Mouse (Mus musculus) kidney, embryonic 14.5 days (tissue): ENCODE measurements around the gene Naip1. TPM values are rescaled to one million over a fixed set of nuclear protein-coding genes. Genes with fewer than 3 reads are reported as not detected.
"Not testable (repeated sequence)": the region's sequence is repeated elsewhere in the genome, so short reads cannot be mapped to it uniquely, and the experiment has no call there.

Experiments
- ATAC-seq: fragments of 200-750 bp; cut with Nextera tagmentation; 2 replicates; pipeline ENCODE4 v1.8.0; 2017; ENCODE audit warnings: moderate number of reproducible peaks, mild to moderate bottlenecking, moderate TSS enrichment, moderate library complexity; ENCODE audit not compliant: low FRiP score, low TSS enrichment
- H3K27ac ChIP-seq: fragments of 300-500 bp; sonication (generic); 2 replicates; pipeline ENCODE4 v1.5.1; 2014; ENCODE audit warnings: low read depth, mild to moderate bottlenecking, low read length, moderate library complexity, mixed read lengths
- H3K27me3 ChIP-seq: fragments of 300-500 bp; sonication (generic); 2 replicates; pipeline ENCODE4 v1.6.1; 2014; ENCODE audit warnings: mild to moderate bottlenecking, low read length; ENCODE audit not compliant: control insufficient read depth, insufficient read depth
- H3K36me3 ChIP-seq: fragments of 300-500 bp; sonication (generic); 2 replicates; pipeline ENCODE4 v1.6.1; 2014; ENCODE audit warnings: low read length, mixed read lengths; ENCODE audit not compliant: control insufficient read depth, insufficient read depth
- H3K4me1 ChIP-seq: fragments of 300-500 bp; sonication (generic); 2 replicates; pipeline ENCODE4 v1.6.1; 2014; ENCODE audit warnings: low read length, mixed read lengths; ENCODE audit not compliant: control insufficient read depth, insufficient read depth
- H3K4me2 ChIP-seq: fragments of 300-500 bp; sonication (generic); replicated peaks from 2 replicates; pipeline ENCODE4 v1.6.1; 2014; ENCODE audit warnings: low read depth, mild to moderate bottlenecking, low read length
- H3K4me3 ChIP-seq: fragments of 300-500 bp; sonication (generic); 2 replicates; pipeline ENCODE4 v1.5.1; 2014; ENCODE audit warnings: mild to moderate bottlenecking, low read length
- H3K9ac ChIP-seq: fragments of 300-500 bp; sonication (generic); 2 replicates; pipeline ENCODE4 v1.6.1; 2014; ENCODE audit warnings: low read depth, mild to moderate bottlenecking, low read length, moderate library complexity
- H3K9me3 ChIP-seq: fragments of 300-500 bp; sonication (generic); 2 replicates; pipeline ENCODE4 v1.6.1; 2016; ENCODE audit warnings: low read length; ENCODE audit not compliant: control insufficient read depth
- WGBS: fragments of 180-500 bp; shearing (Covaris S2); extraction: QIAGEN DNeasy Blood & Tissue Kit; methylation state at CpG from one replicate; pipeline ENCODE4 v1.1.7; 2014; 5-methylcytosine and 5-hydroxymethylcytosine counted together
- polyA plus RNA-seq: library from polyadenylated mRNA; unstranded; fragments of >200 nt; fragmentation: Nextera tagmentation; extraction: Ambion mirVana; gene quantifications from 2 replicates; pipeline ENCODE4 v1.2.1, GENCODE M21; 2014

Naip1 gene
- polyA plus RNA-seq, 1 experiment from 2014 or later: 0.04 TPM

DNA sequence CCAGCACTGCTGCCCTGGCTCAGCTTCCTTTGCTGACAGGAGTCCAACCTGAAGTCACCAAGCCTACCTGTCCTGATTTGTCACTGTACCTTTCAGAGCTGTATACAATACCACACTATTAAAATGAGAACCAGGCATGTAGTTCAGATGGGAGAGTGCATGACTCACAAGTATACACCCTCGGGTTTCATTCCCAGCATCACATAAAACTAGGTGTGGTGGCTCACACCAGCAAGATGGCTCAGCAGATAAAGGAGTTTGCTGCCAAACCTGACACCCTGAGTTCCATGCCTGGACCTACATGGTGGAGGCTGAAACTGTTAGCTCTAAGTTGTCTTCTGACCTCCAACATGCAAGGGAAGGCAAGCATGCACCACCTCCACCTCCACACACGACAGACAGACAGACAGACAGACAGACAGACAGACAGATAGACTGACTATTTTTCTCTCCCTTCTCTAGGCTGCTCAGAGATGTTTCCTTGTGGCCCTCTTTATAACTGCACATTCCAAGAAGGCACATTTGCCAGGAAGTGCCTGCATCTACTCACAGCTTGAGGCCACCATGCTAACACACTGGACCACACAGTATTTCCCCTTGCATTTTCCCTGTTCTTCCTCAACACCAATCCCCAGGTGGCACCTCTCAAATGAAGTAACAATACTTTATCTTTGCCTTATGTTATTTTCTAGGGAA, 11.0 kb upstream of the Naip1 start:
- Histone ChIP-seq H3K36me3 (peaks cover 38% of the 10 kb centered on the region), H3K4me3 (no peak overlapping the region), H3K4me2 (no peak overlapping the region), H3K9me3 (no peaks in the 10 kb centered on the region), H3K4me1 (no peaks in the 10 kb centered on the region), H3K9ac (no peak overlapping the region), H3K27ac (no peak overlapping the region), H3K27me3 (no peaks in the 10 kb centered on the region)
- WGBS: 74% methylated on average over 2 of the region's 2 CpGs
- ATAC-seq: no peak

DNA sequence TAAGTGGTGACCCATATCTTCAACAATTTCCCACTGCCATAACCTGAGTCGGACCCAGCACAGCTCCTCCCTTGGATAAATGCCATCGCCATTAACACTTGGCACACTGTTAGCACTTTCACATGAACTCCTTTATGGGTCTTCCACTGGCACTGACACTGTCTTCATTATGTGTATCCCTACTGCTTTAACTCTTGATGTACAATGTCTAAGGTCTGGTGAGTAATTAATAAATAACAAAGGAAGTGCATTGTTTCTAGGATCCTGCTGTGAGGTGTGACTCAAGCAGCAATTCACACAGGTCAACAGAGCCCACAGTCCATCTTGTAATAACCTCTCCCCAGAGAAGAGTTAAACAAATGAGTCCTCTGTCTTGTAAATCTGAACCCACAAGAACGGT, 8.7 kb upstream of the Naip1 start:
- ATAC-seq: no peak
- 84% methylated on average over 3 of the region's 3 CpGs for WGBS

DNA sequence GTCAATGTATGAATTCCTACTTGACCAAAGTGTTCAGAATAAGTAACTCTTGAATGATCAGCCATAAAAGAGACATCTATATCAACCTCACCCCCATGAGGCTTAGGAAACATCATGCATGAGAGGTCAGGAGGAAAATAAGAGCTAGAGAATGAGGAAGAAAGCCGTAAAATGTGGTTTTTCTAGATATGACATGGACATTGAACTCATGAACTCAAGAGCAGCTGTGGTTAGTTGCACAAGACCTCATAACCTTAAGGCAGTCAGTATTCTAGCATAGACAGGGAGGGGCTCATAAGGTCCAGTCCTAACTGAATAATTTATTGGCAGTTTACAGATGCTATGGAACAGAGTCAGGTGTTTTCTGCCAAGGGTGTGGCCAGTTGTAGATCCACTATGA, 3.2 kb downstream of the Naip1 start:
- 76% methylated on average over 1 of the region's 1 CpGs for WGBS
- Histone ChIP-seq H3K4me3 (no peak overlapping the region), H3K9me3 (no peaks in the 10 kb centered on the region), H3K4me2 (no peak overlapping the region), H3K36me3 (no peaks in the 10 kb centered on the region), H3K27me3 (no peaks in the 10 kb centered on the region), H3K4me1 (no peaks in the 10 kb centered on the region), H3K27ac (no peak overlapping the region), H3K9ac (no peak overlapping the region)
- no peak for ATAC-seq

More for the DNA sequence above, 8.7 kb upstream of the Naip1 start:
- H3K36me3 ChIP-seq: peaks cover 17% of the 10 kb centered on the region
- no peak overlapping the region for H3K4me2 ChIP-seq
- no peak overlapping the region for H3K9ac ChIP-seq
- H3K9me3 ChIP-seq: no peaks in the 10 kb centered on the region
- H3K27me3 ChIP-seq: no peaks in the 10 kb centered on the region
- no peak overlapping the region for H3K4me3 ChIP-seq
- no peak overlapping the region for H3K27ac ChIP-seq
- H3K4me1 ChIP-seq: no peaks in the 10 kb centered on the region

DNA sequence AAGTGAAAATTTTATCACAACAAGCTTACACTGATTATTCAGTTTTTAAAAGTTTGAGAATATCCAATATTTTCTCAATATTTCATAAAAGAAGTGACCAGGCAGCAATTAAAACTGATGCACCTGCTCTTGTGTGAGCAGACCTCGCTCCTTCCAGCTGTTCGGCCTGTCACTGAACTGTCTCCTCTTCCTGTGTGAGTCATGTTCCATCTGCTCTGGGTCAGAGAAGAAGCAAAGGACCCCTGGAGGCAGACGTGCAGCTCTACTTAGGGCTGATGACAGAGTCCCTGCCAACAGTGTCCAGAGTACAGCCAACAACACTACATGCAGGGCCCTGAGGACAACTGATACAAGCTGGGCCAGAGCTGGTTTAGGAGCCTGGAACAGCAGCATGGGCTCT, 12.6 kb downstream of the Naip1 start:
- Histone ChIP-seq H3K9ac (no peak overlapping the region), H3K4me1 (no peaks in the 10 kb centered on the region), H3K9me3 (no peaks in the 10 kb centered on the region), H3K27me3 (no peaks in the 10 kb centered on the region), H3K36me3 (no peaks in the 10 kb centered on the region), H3K27ac (no peak overlapping the region), H3K4me2 (no peak overlapping the region), H3K4me3 (no peak overlapping the region)
- 72% methylated on average over 3 of the region's 3 CpGs for WGBS
- no peak for ATAC-seq

DNA sequence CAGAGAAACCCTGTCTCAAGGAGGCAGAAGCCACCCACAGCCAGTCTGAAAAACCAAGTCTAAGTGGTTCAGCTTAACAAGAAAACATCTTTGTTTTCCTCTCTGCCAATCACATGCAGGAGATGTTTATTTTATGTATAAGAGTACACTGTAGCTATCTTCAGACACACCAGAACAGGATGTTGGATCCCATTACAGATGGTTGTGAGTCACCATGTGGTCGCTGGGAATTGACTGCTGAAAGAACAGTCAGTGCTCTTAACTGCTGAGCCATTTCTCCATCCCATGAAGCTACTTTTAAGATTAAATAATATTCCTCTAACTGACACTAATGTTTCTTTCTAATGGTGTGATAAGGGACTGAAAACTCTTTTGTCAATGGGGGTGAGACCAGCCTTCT, 14.0 kb downstream of the Naip1 start:
- Histone ChIP-seq H3K27me3 (no peaks in the 10 kb centered on the region), H3K4me1 (no peaks in the 10 kb centered on the region), H3K27ac (no peak overlapping the region), H3K36me3 (no peaks in the 10 kb centered on the region), H3K4me2 (no peak overlapping the region), H3K9me3 (no peaks in the 10 kb centered on the region), H3K9ac (no peak overlapping the region), H3K4me3 (no peak overlapping the region)
- ATAC-seq: no peak
- 53% methylated on average over 1 of the region's 1 CpGs for WGBS

DNA sequence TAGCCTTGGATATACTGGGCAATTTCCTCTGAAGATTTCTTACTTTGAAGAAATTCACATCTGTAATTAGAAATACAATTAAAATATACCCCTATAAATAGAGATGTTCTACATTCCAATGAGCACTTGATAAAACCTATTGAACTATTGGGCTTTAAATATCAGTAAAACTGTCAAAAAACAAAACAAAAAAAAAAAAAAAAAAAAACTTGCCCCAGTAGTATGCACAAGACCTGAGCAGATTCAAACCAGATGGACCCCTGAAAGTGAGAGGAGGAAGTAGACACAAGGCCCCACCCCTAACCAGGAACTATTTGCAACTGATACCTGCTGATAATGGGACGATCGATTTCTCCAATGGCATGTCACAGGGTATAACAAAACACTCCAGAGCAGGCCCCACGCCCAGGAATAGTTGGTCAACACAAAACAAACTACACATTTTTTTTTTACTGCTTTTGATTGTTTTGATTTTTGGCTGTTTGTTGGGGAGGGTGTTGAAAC, 15.3 kb downstream of the Naip1 start:
- 79% methylated on average over 3 of the region's 3 CpGs for WGBS
- Histone ChIP-seq H3K27me3 (no peaks in the 10 kb centered on the region), H3K9ac (no peak overlapping the region), H3K9me3 (no peaks in the 10 kb centered on the region), H3K4me3 (no peak overlapping the region), H3K36me3 (no peaks in the 10 kb centered on the region), H3K4me2 (no peak overlapping the region), H3K27ac (no peak overlapping the region), H3K4me1 (no peaks in the 10 kb centered on the region)
- ATAC-seq: no peak

DNA sequence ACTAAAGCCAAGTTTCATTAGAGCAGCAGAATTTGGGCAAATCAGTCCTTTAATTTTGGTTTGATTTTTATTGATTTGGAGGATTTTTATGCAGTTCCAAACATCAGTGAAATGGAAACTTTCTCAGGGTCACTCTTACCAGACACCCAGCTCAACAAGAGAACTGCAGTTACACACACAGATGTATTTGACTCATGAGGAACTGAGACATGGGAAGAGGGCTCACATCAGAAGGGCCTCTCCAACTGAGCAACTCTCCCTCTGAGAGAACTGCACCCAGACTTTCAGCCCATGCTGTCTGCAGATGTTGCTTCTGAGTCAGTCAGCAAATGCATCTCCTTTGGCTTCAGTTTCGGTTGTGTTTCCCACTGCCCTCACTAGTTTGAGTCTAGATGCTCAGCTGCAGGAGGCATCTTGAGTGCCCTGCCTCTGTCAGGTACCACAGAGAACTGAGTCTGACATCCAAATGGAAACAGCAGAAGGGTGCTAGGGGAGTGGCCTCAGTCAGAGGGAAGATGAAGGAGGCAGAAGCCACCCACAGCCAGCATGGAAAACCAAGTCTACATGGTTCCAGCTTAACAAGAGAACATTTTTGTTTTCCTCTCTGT, 16.0 kb downstream of the Naip1 start:
- not testable (repeated sequence) for H3K4me3 ChIP-seq, H3K9me3 ChIP-seq, H3K27me3 ChIP-seq, H3K27ac ChIP-seq, H3K4me2 ChIP-seq, H3K4me1 ChIP-seq, ATAC-seq, H3K9ac ChIP-seq, H3K36me3 ChIP-seq
- WGBS: 80% methylated on average over 1 of the region's 1 CpGs

DNA sequence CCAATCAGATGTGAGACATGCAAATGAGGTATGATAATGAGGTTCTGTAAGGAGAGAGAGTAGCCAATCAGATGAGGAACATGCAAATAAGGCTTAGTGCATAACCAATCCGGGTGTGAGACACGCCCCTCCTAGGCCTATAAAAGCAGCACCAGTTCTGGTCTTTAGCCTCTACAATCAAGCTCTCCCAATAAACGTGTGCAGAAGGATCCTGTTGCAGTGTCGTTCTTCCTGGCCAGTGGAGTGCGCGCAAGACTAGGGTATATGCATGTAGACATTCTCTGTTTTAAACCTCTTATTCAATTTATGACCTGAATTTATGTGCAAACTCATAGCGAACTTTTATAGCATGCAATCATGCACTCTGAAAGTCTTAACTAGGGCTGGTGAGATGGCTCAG, 32.7 kb downstream of the Naip1 start:
- H3K27ac ChIP-seq, H3K9ac ChIP-seq, H3K9me3 ChIP-seq, H3K4me1 ChIP-seq, H3K4me2 ChIP-seq, ATAC-seq, H3K27me3 ChIP-seq, H3K36me3 ChIP-seq, H3K4me3 ChIP-seq: not testable (repeated sequence)
- 89% methylated on average over 7 of the region's 7 CpGs for WGBS

DNA sequence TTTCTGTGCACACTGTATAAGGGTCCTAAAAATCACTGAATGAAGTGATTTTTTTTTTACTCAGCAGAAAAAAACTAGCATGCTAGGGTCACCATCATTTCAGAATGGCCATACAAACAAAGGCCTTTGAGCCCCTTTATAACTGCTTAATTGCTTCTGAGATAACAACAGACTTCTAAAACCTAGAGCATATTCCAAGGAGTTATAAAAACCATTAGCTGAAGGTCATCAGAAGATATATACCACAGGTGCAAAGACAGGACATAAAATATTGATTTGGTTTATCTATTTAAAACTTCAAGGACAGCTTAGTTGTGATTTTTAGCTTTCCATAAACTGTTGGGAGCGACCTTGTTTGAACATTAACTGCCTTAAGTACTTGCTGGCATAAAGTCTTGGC, 38.2 kb downstream of the Naip1 start:
- Histone ChIP-seq H3K4me2 (no peak overlapping the region), H3K9ac (no peak overlapping the region), H3K4me3 (no peak overlapping the region), H3K36me3 (no peaks in the 10 kb centered on the region), H3K27ac (no peak overlapping the region), H3K27me3 (no peaks in the 10 kb centered on the region), H3K4me1 (no peaks in the 10 kb centered on the region), H3K9me3 (0 out of 2 replicates have a peak, but pooled peaks cover 2% of the 10 kb centered on the region)
- ATAC-seq: no peak
- 73% methylated on average over 1 of the region's 1 CpGs for WGBS
